Mouse (Mus musculus): ENCODE measurements at regions not wholly inside any gene's neighbourhood (a gene's known extent, or its start where the extent isn't known, plus 50 kb on each side); places are given as distances from the start of the nearest gene placed in this dataset.
A peak's percentile ranks its signal among the peaks of the same experiment; 100 is the strongest.

DNA sequence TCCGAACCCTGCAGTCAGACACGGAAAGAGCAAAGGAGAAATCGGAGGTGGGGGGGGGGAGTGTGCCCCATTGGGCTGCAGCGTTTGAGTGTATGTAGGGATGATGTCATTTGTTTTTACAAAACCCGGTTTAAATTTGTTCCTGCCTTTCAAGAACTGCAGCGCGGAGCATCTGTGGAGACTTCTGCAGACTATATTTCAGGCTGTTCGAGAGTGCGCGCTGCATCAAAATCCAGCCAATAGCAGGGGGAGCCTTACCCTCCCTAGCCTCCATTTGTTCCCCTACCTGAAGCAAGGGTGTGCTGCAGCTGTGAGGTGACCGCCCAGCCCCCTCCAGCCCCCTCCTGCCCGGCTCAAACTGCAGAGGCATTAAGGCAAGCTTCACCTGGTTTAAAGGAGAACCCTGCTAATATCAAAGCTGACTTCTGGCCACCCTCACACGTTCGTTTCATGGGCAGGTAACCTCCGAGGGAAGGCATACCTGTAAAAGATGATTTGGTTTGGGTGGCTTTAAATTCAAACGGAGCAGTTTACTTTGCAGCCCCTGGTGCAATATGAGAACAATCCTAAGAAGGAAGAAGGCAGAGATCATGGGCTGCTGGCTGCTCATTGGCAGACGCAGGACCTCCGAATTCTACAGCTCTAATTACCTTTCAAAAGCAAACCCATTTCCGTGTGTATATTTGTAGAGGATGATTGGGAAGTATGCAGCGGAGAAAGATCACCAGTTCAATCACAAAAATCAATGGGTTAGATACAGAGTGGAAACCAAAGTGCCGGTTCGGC, 193.3 kb upstream of the Klf12 start:
- Histone ChIP-seq H3K27ac (no peak overlapping the region), H3K9me3 (replicated peaks) (no peaks in the 10 kb centered on the region)

GRCm38 (mm10) chr14:100468311-100468710, 183.8 kb upstream of the Klf12 start:
- H3K4me2 ChIP-seq (replicated peaks): no peak overlapping the region
- H3K9me3 ChIP-seq (replicated peaks): no peaks in the 10 kb centered on the region
- no peaks in the 10 kb centered on the region for H3K36me3 ChIP-seq
- WGBS: 80% methylated on average over 3 of the region's 3 CpGs
- H3K4me3 ChIP-seq: no peak overlapping the region
- H3K27ac ChIP-seq: no peak overlapping the region
- H3K27me3 ChIP-seq: no peaks in the 10 kb centered on the region
- ATAC-seq (ENCODE audit: low FRiP score): no peak
- no peak overlapping the region for H3K9ac ChIP-seq
- no peaks in the 10 kb centered on the region for H3K4me1 ChIP-seq

More for the DNA sequence above, 193.3 kb upstream of the Klf12 start:
- ATAC-seq (ENCODE audit: low FRiP score): peak; percentile 86
- peak overlapping the region; percentile 69 for H3K4me2 ChIP-seq (replicated peaks)
- WGBS: 9% methylated on average over 22 of the region's 22 CpGs
- H3K4me3 ChIP-seq: peak overlapping the region; percentile 35
- H3K36me3 ChIP-seq: no peaks in the 10 kb centered on the region
- H3K27me3 ChIP-seq: no peaks in the 10 kb centered on the region
- H3K9ac ChIP-seq: peak overlapping the region; percentile 38; the same call in 1 of the 2 replicates
- peaks cover 7% of the 10 kb centered on the region; the same call in 1 of the 2 replicates for H3K4me1 ChIP-seq

- Histone ChIP-seq H3K9me3 (replicated peaks) (no peaks in the 10 kb centered on the region), H3K4me1 (peaks cover 38% of the 10 kb centered on the region), H3K27ac (no peak overlapping the region), H3K9ac (no peak overlapping the region), H3K4me3 (no peak overlapping the region), H3K27me3 (no peaks in the 10 kb centered on the region), H3K36me3 (no peaks in the 10 kb centered on the region), H3K4me2 (replicated peaks) (no peak overlapping the region)
- WGBS: 77% methylated on average over 6 of the region's 6 CpGs
- ATAC-seq (ENCODE audit: low FRiP score): no peak
Measured at GRCm38 (mm10) chr14:100462321-100462720, 177.8 kb upstream of the Klf12 start.

DNA sequence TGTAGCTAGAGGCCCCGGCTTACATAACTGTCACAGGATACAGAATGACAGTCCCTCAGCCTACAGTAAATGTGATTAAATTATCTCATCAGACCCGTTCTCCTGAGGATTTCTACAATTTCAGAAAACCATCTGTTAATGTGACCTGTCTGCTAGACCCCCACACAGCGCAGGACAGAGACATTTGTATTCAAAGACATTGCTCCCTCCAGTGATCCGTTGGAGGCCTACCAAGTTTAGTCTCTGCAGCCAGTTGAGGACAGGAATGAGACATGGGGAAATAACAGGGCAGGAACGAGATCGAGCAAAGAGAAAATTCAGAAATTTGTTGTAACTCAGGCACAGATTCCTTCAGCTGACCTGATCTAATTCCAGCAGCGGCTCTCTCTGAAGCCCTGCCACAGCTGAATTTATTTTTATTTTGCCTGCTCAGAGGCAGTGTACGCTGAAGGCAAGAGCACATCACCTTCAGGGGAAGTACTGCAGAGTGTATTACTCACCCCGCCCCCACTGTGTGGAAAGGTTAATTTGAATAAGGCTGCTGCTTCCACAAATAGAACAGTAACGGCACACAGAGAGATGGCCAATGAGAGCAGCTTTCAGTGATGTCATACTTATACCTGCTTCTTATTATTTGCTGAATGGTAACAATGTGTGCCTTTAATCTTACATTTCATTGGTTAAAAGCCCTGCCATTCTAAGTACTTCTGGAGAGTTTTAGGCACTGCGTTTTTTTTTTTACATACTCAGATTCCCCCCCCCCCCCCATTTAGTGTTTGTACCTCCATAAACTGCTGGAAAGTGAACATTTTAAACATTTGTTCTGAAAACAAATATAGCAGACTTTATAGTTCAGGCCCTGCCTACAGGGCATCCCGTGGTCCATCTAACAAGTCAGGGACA, 176.9 kb upstream of the Klf12 start:
- Histone ChIP-seq H3K27ac (peak overlapping the region; percentile 71), H3K27me3 (no peaks in the 10 kb centered on the region), H3K4me2 (replicated peaks) (peak overlapping the region; percentile 18; the same call in 1 of the 2 replicates), H3K4me3 (no peak overlapping the region), H3K9ac (no peak overlapping the region), H3K9me3 (replicated peaks) (no peaks in the 10 kb centered on the region), H3K4me1 (peaks cover 38% of the 10 kb centered on the region), H3K36me3 (no peaks in the 10 kb centered on the region)
- WGBS: 37% methylated on average over 12 of the region's 12 CpGs
- ATAC-seq (ENCODE audit: low FRiP score): peak; percentile 75

DNA sequence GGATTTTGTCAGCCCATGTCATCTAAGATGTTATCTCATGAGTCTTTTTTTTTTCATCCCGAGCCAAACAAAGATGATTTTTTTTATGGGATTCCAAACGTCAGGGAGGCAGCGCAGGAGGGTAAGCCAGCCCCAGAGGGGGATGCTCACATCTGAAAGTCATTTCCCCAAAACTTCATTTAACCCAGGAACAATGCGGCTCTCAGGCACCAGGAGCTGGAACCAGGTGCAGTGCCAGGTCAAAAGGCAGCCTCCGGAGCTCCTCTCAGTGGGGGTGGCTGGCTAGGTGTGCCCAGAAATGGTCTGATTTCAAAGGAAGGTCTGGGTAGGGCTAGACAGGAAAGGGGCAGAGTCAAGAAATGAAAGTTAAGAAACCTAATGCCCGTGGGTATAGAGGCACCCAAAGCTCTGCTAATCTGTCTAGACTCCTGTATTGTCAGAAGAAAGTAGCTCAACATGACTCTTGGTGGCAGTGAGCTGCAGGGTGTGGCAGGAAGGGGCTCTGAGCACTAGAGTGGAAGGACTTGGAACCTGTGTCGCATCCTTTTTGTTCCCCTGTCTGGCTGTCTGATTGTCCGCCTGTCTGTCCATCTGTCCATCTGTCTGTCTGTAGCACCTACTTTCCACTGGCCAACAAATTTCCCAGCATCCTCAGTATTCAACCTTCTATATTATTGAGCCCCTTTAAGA, 175.3 kb upstream of the Klf12 start:
- H3K9ac ChIP-seq: no peak overlapping the region
- peak overlapping the region; percentile 69 for H3K27ac ChIP-seq
- H3K4me2 ChIP-seq (replicated peaks): peak overlapping the region; percentile 32
- H3K4me1 ChIP-seq: peaks cover 38% of the 10 kb centered on the region
- H3K27me3 ChIP-seq: no peaks in the 10 kb centered on the region
- H3K36me3 ChIP-seq: no peaks in the 10 kb centered on the region
- WGBS: 16% methylated on average over 8 of the region's 8 CpGs
- ATAC-seq (ENCODE audit: low FRiP score): no peak
- H3K4me3 ChIP-seq: no peak overlapping the region
- no peaks in the 10 kb centered on the region for H3K9me3 ChIP-seq (replicated peaks)

- ATAC-seq (ENCODE audit: low FRiP score): peak; percentile 94
- Histone ChIP-seq H3K9me3 (replicated peaks) (no peaks in the 10 kb centered on the region), H3K4me3 (no peak overlapping the region), H3K4me1 (peaks cover 38% of the 10 kb centered on the region), H3K27ac (peak overlapping the region; percentile 69), H3K36me3 (no peaks in the 10 kb centered on the region), H3K9ac (no peak overlapping the region), H3K27me3 (no peaks in the 10 kb centered on the region), H3K4me2 (replicated peaks) (peak overlapping the region; percentile 32)
- 13% methylated on average over 9 of the region's 9 CpGs for WGBS
Measured at GRCm38 (mm10) chr14:100458727-100459447, 174.4 kb upstream of the Klf12 start.

DNA sequence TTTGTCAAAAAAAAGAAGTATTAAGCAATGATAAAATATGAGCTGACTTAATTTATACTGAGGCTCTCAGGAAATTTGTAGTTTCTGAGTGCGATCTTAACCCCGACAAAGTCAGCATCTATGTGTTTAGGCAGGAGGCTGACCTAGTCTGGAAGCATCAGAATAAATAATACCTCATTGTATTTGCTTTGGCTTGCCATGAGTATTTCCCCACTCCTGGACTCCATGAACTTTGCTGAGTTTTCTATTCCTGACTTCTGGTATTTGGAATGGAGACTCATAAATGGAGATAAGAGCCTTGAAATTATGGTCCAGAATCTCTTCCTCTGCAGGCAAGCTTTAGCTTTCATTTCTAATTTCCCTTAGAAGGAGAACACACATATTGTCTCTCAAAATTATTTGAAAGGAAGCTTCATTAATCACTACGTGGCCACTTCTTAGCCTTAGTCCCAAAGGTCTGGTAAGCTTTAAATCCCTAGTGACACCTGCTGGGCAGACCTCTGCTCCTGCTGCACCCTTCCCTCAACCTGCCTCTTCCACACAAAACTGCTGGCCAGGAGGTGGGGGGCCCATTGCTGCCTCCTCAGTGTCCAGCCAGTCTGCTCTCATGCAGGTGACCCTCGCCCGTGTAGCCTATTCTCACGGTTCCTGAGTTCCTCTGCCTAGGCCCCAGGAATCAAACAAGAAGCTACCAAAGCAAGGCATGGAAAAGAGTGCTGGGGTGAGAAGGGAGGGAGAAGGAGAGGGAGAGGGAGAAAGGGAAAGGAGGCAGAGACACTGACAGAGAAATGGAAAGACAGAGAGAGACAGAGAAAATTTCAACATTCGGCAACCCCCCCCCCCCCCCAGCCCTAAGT, 173.6 kb upstream of the Klf12 start:
- no peak overlapping the region; the same call in 1 of the 2 replicates for H3K4me2 ChIP-seq (replicated peaks)
- ATAC-seq (ENCODE audit: low FRiP score): no peak
- H3K4me3 ChIP-seq: no peak overlapping the region

GRCm38 (mm10) chr14:100446130-100446529, 161.7 kb upstream of the Klf12 start:
- ATAC-seq (ENCODE audit: low FRiP score): no peak
- Histone ChIP-seq H3K4me1 (no peaks in the 10 kb centered on the region), H3K4me3 (no peak overlapping the region), H3K9me3 (replicated peaks) (no peaks in the 10 kb centered on the region), H3K36me3 (no peaks in the 10 kb centered on the region), H3K27ac (no peak overlapping the region), H3K27me3 (no peaks in the 10 kb centered on the region), H3K9ac (no peak overlapping the region), H3K4me2 (replicated peaks) (no peak overlapping the region)
- WGBS: 87% methylated on average over 1 of the region's 1 CpGs

More for the DNA sequence above, 173.6 kb upstream of the Klf12 start:
- peaks cover 38% of the 10 kb centered on the region for H3K4me1 ChIP-seq
- no peak overlapping the region for H3K9ac ChIP-seq
- no peaks in the 10 kb centered on the region for H3K27me3 ChIP-seq
- H3K9me3 ChIP-seq (replicated peaks): no peaks in the 10 kb centered on the region
- WGBS: 35% methylated on average over 7 of the region's 7 CpGs
- no peaks in the 10 kb centered on the region for H3K36me3 ChIP-seq
- peak overlapping the region; percentile 69 for H3K27ac ChIP-seq

DNA sequence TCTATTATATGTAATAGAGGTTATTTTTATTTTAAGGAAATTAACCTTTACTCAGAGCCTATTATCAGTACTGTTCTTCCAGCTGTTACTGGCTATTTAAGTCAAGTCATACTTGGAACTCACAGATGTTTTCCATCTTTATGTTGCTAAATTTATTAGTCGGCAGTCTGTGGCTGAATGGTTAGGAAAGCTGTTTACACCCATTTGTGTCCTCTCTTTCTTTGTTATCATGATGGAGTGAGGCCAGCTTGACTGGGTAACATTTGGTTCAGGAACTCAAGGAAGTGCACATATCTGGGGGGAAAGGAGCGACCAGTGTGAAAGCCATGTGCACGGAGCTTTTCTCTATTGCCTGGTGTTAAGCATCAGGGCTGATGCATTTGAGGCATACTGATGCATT, 160.4 kb upstream of the Klf12 start:
- Histone ChIP-seq H3K4me1 (no peaks in the 10 kb centered on the region), H3K4me3 (no peak overlapping the region), H3K9ac (no peak overlapping the region), H3K27me3 (no peaks in the 10 kb centered on the region), H3K9me3 (replicated peaks) (no peaks in the 10 kb centered on the region), H3K4me2 (replicated peaks) (no peak overlapping the region), H3K27ac (no peak overlapping the region), H3K36me3 (no peaks in the 10 kb centered on the region)
- ATAC-seq (ENCODE audit: low FRiP score): no peak
- 83% methylated on average over 3 of the region's 3 CpGs for WGBS

DNA sequence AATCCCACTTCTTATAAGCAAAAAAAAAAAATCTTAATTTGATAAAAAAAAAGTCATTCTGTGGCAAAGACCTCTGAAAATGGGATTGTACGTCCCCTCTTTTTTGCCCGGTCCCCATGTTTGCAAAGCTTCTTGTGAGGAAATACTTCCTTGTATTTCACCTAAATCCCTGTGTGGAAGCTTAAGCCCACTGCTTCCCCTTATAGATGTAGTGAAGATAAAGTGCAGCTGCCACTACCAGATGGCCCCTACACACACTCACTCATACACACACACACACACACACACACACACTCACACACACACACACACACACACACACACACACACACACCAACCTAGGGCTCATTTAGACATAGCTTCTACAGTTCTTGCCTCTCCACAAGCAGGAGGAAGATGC, 159.6 kb upstream of the Klf12 start:
- H3K4me2 ChIP-seq (replicated peaks): no peak overlapping the region
- no peaks in the 10 kb centered on the region for H3K4me1 ChIP-seq
- no peaks in the 10 kb centered on the region for H3K27me3 ChIP-seq
- 88% methylated on average over 2 of the region's 2 CpGs for WGBS
- no peak overlapping the region for H3K4me3 ChIP-seq
- no peak for ATAC-seq (ENCODE audit: low FRiP score)
- H3K27ac ChIP-seq: no peak overlapping the region
- no peaks in the 10 kb centered on the region for H3K36me3 ChIP-seq
- no peaks in the 10 kb centered on the region for H3K9me3 ChIP-seq (replicated peaks)
- H3K9ac ChIP-seq: no peak overlapping the region

- Histone ChIP-seq H3K9me3 (replicated peaks) (no peaks in the 10 kb centered on the region), H3K27ac (no peak overlapping the region), H3K27me3 (no peaks in the 10 kb centered on the region), H3K4me3 (no peak overlapping the region), H3K4me1 (no peaks in the 10 kb centered on the region), H3K9ac (no peak overlapping the region), H3K4me2 (replicated peaks) (no peak overlapping the region), H3K36me3 (no peaks in the 10 kb centered on the region)
- 89% methylated on average over 1 of the region's 1 CpGs for WGBS
- ATAC-seq (ENCODE audit: low FRiP score): no peak
Measured at GRCm38 (mm10) chr14:100437552-100437951, 153.1 kb upstream of the Klf12 start.
